Mouse (Mus musculus): ENCODE measurements at regions not wholly inside any gene's neighbourhood (a gene's known extent, or its start where the extent isn't known, plus 50 kb on each side); places are given as distances from the start of the nearest gene placed in this dataset.
"Not testable (repeated sequence)": the region's sequence is repeated elsewhere in the genome, so short reads cannot be mapped to it uniquely, and the experiment has no call there.

DNA sequence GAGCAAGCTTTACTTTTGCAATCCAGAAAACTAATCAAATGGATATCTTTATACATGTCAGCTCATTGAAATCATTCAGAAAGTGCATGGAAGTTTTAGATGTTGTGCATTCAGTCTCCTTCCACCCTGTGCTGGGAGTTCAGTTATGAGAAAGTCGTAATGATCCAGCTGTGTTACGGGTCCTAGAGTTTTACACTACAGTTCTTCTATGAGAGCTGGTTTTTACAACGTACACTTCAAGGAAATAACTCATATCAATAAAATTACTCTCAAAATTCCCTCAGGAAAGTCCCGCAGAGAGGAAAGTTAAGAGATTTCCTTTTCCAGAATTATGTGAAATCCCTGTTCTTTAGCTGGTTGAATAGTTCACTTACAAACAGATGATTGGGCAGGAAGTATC lies 418.1 kb upstream of the Slc10a2 start:
- no peak for ATAC-seq (ENCODE audit: low read depth)
- no peak overlapping the region for H3K4me2 ChIP-seq
- no peaks in the 10 kb centered on the region for H3K4me1 ChIP-seq (replicated peaks)
- H3K9ac ChIP-seq = no peak overlapping the region
- H3K27me3 ChIP-seq = no peaks in the 10 kb centered on the region
- H3K36me3 ChIP-seq = no peaks in the 10 kb centered on the region
- H3K27ac ChIP-seq (replicated peaks) = no peak overlapping the region
- H3K4me3 ChIP-seq = no peak overlapping the region
- H3K9me3 ChIP-seq = no peaks in the 10 kb centered on the region
- 80% methylated on average over 4 of the region's 4 CpGs for WGBS

DNA sequence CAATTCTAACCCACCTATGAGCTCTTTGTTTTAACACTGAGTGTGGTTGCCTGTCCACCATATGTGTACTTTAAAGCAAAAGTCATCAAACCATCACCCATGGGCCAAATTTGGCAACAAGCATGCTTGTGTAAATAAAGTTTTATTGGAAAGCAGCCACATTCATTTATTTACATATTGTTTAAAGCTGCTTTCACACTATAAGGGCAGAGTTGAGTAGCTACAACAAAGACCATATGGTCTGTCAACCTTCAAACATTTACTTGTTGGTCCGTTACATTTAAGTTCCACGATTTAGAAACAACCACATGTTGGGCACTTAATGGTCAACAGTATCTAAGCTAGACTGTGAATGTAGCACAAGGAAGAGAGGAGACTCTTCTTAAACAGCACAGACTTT lies 390.7 kb upstream of the Slc10a2 start:
- no peaks in the 10 kb centered on the region for H3K4me1 ChIP-seq (replicated peaks)
- no peak overlapping the region for H3K4me3 ChIP-seq
- no peaks in the 10 kb centered on the region for H3K27me3 ChIP-seq
- ATAC-seq (ENCODE audit: low read depth) = no peak
- 89% methylated on average over 2 of the region's 2 CpGs for WGBS
- no peak overlapping the region for H3K9ac ChIP-seq
- H3K4me2 ChIP-seq = no peak overlapping the region
- no peak overlapping the region for H3K27ac ChIP-seq (replicated peaks)
- no peaks in the 10 kb centered on the region for H3K9me3 ChIP-seq
- no peaks in the 10 kb centered on the region for H3K36me3 ChIP-seq

DNA sequence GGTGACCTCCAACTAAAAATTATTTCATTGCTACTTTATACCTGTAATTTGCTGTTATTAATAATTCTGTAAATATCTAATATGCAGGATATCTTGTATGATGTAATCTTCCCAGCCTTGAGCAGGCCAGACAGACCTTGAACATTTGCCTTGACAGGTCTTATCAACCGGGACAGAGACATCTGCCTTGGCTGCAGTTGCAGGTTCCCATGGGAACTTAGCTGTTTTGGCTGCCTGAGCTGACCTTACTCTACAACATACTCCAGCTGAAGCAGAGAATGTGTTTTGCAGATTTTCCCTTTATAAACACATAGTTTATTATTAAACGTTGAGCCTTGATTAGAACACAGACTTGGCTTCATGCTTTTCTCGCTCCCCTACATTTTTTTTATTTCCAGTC lies 385.3 kb upstream of the Slc10a2 start:
- no peak overlapping the region for H3K4me2 ChIP-seq
- no peak for ATAC-seq (ENCODE audit: low read depth)
- H3K36me3 ChIP-seq = no peaks in the 10 kb centered on the region
- H3K9ac ChIP-seq = no peak overlapping the region
- H3K9me3 ChIP-seq = no peaks in the 10 kb centered on the region
- no peaks in the 10 kb centered on the region for H3K27me3 ChIP-seq
- H3K4me3 ChIP-seq = no peak overlapping the region
- no peak overlapping the region for H3K27ac ChIP-seq (replicated peaks)
- H3K4me1 ChIP-seq (replicated peaks) = no peaks in the 10 kb centered on the region
- WGBS = 88% methylated on average over 3 of the region's 3 CpGs

DNA sequence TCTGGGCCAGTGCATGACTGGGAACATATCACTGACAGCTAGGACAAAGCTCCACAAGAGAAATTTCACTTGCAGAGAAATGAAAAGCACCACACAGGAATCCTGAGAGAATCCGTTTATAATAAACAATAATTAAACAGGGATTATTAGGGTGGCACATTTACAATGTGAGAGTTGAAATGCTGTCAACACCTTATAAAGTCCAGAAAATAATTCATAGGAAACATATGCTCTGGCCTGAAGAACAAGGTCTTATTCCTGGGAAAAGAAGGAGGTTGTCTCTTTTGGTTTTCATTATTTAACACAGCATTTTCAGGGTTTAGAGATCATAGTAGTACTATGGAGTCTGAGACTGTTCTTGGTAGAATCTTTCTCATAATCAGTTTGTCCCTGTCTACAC lies 377.8 kb upstream of the Slc10a2 start:
- Histone ChIP-seq H3K36me3 (no peaks in the 10 kb centered on the region), H3K4me2 (no peak overlapping the region), H3K9ac (no peak overlapping the region), H3K9me3 (no peaks in the 10 kb centered on the region), H3K27me3 (no peaks in the 10 kb centered on the region), H3K4me3 (no peak overlapping the region), H3K27ac (replicated peaks) (no peak overlapping the region), H3K4me1 (replicated peaks) (no peaks in the 10 kb centered on the region)
- 87% methylated on average over 1 of the region's 1 CpGs for WGBS
- no peak for ATAC-seq (ENCODE audit: low read depth)

DNA sequence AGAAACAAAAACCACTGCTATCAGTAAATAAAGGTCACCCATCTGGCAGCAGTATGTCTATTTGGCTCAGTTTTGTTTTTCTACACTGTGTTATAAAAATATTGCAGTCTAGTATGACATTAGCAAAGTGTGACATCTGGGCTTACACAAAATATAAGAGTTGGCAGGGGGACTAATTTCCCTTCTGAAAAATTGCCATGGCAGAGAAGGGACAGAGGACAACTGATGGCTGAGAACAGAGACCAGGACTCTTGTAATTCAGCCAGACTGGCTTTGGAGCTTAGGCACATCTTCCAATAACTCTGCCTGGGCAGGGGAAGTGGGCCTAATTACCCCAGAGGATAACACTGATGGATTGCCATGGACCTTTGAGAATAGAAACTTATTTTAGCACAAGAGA lies 367.8 kb upstream of the Slc10a2 start:
- H3K9ac ChIP-seq = no peak overlapping the region
- no peak overlapping the region for H3K4me2 ChIP-seq
- H3K4me1 ChIP-seq (replicated peaks) = no peaks in the 10 kb centered on the region
- ATAC-seq (ENCODE audit: low read depth) = no peak
- no peaks in the 10 kb centered on the region for H3K36me3 ChIP-seq
- no peaks in the 10 kb centered on the region for H3K27me3 ChIP-seq
- no peaks in the 10 kb centered on the region for H3K9me3 ChIP-seq
- H3K4me3 ChIP-seq = no peak overlapping the region
- no peak overlapping the region for H3K27ac ChIP-seq (replicated peaks)

DNA sequence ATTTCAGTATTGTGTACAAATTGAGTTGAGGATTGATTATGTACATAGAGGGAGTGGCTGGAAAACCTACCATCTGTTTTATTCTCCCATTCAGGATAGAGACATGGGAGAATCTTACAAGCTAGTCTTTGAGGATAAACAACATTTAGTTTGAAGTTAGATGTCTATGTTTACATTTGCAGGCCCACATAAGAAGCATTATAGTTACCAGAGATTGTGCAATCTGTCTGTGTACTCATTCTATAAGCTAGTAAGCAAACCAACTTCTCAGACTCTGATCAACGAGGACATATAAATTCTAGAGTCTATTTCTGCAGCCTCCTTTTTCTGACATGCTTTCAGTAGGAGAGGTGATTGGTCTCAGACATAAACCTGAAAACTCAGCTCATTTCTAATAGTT lies 367.4 kb upstream of the Slc10a2 start:
- WGBS = 87% methylated on average over 1 of the region's 1 CpGs
- Histone ChIP-seq H3K9me3 (no peaks in the 10 kb centered on the region), H3K27me3 (no peaks in the 10 kb centered on the region), H3K9ac (no peak overlapping the region), H3K4me3 (no peak overlapping the region), H3K36me3 (no peaks in the 10 kb centered on the region), H3K4me1 (replicated peaks) (no peaks in the 10 kb centered on the region), H3K27ac (replicated peaks) (no peak overlapping the region), H3K4me2 (no peak overlapping the region)
- ATAC-seq (ENCODE audit: low read depth) = no peak

DNA sequence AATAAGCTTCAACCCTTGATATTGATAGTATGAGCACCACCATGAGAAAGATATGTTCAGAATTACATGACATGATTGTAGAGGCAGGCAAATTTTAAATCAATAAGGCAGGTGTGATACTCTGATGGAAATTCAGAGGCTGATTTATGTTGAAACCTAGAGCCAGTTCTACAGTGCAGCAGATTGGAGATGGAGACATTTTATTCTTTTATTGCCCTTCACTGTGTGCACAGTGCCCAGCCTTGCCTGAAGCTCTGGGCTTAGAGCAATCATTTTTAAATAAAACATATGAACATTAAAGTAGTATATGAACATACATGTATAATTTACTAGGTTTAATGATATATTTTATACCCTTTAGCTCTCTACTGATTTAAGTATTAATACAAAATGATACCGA lies 352.5 kb upstream of the Slc10a2 start:
- no peak overlapping the region for H3K27ac ChIP-seq (replicated peaks)
- H3K9ac ChIP-seq = no peak overlapping the region
- no peaks in the 10 kb centered on the region for H3K36me3 ChIP-seq
- no peaks in the 10 kb centered on the region for H3K9me3 ChIP-seq
- ATAC-seq (ENCODE audit: low read depth) = no peak
- H3K4me1 ChIP-seq (replicated peaks) = no peaks in the 10 kb centered on the region
- H3K4me2 ChIP-seq = no peak overlapping the region
- 88% methylated on average over 1 of the region's 1 CpGs for WGBS
- no peak overlapping the region for H3K4me3 ChIP-seq
- no peaks in the 10 kb centered on the region for H3K27me3 ChIP-seq

DNA sequence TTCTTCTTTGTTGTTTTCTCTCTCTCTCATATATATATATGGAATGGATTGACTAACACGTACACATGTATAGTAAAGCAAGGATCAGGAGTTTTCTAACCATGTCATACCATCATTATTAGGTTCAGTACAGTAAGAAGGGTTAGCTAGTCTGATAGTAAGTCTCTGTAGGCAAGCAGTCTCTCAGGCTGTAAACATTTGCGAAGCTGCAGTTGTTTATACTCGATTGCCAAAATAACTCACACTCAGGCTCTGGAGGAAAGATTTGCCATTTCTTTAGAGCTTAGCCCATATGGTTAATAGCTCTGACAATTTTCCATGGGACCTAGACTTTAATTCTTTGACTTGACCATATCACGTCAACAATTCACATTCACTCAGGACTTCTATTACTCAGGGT lies 348.3 kb upstream of the Slc10a2 start:
- Histone ChIP-seq H3K4me1 (replicated peaks) (no peaks in the 10 kb centered on the region), H3K36me3 (no peaks in the 10 kb centered on the region), H3K9me3 (no peaks in the 10 kb centered on the region), H3K4me3 (no peak overlapping the region), H3K4me2 (no peak overlapping the region), H3K9ac (no peak overlapping the region), H3K27me3 (no peaks in the 10 kb centered on the region), H3K27ac (replicated peaks) (no peak overlapping the region)
- 91% methylated on average over 4 of the region's 4 CpGs for WGBS
- ATAC-seq (ENCODE audit: low read depth) = no peak

DNA sequence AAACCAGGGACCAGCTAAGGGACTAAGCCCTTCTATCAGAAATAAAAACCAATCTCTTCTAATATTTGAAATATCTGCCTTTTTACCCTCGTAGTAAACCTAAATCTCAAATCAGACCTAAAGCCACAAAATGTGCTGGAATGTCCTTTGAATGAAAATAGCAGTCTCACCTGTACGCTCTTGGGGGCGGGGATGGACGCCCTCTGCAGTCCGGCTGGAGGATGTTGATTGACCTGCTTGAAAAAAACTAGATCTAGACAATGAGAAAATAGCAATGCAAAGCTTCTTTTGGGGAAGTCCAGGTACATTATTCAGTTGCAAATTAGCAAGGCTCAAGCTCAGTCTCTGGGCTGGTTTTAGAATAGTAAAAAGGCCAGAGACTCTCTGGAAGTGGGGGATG lies 337.1 kb upstream of the Slc10a2 start:
- H3K27me3 ChIP-seq; H3K36me3 ChIP-seq; H3K4me2 ChIP-seq; H3K4me3 ChIP-seq; H3K4me1 ChIP-seq (replicated peaks); ATAC-seq (ENCODE audit: low read depth); H3K27ac ChIP-seq (replicated peaks); H3K9me3 ChIP-seq; H3K9ac ChIP-seq: not testable (repeated sequence)
- 90% methylated on average over 5 of the region's 5 CpGs for WGBS

DNA sequence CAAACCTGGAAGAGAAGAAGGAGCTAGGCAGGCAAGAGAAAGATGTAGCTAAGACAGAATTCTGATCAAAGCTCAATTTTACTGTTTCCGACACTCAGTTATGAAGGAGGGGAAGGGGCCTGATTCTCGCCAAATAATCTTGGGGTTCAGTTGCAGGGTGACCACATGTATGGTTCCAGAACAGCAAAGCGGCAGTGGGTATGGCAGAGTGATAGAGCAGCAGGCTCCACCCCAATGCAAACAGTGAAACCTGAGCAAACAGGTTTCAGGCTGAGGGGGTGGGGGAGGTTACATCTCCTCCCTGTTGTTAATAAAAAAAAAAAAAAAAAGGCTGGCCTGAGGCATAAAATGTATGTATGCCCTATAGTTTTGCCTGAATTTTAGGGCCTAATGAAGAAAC lies 335.3 kb upstream of the Slc10a2 start:
- H3K9ac ChIP-seq; H3K4me1 ChIP-seq (replicated peaks); H3K27ac ChIP-seq (replicated peaks); H3K27me3 ChIP-seq; H3K36me3 ChIP-seq; H3K4me2 ChIP-seq; H3K9me3 ChIP-seq; ATAC-seq (ENCODE audit: low read depth); H3K4me3 ChIP-seq: not testable (repeated sequence)
- WGBS = 96% methylated on average over 3 of the region's 3 CpGs

DNA sequence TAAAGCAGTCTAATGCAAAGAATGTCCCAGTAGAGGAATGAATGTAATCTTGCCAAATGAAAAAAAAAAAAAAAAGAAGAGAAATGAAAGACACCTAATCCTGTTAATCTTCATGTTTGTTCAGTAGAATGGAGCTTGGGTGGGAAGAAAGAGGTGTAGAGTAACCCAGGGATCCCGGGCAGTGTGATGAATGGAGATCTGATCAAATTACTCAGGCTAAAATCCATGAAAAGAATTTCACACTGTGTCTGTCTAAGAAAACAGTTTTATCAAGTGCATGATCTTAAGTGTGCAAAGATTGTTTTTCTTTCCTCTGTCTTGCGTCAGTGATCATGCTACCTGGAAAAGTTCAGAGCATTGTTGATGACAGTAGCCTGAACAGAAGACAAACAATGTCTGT lies 333.9 kb upstream of the Slc10a2 start:
- no peaks in the 10 kb centered on the region for H3K36me3 ChIP-seq
- H3K27me3 ChIP-seq = no peaks in the 10 kb centered on the region
- WGBS = 76% methylated on average over 2 of the region's 2 CpGs
- no peak overlapping the region for H3K9ac ChIP-seq
- no peak overlapping the region for H3K27ac ChIP-seq (replicated peaks)
- no peak for ATAC-seq (ENCODE audit: low read depth)
- no peaks in the 10 kb centered on the region for H3K4me1 ChIP-seq (replicated peaks)
- H3K9me3 ChIP-seq = no peaks in the 10 kb centered on the region; the same call in 1 of the 2 replicates
- no peak overlapping the region for H3K4me2 ChIP-seq
- H3K4me3 ChIP-seq = no peak overlapping the region

DNA sequence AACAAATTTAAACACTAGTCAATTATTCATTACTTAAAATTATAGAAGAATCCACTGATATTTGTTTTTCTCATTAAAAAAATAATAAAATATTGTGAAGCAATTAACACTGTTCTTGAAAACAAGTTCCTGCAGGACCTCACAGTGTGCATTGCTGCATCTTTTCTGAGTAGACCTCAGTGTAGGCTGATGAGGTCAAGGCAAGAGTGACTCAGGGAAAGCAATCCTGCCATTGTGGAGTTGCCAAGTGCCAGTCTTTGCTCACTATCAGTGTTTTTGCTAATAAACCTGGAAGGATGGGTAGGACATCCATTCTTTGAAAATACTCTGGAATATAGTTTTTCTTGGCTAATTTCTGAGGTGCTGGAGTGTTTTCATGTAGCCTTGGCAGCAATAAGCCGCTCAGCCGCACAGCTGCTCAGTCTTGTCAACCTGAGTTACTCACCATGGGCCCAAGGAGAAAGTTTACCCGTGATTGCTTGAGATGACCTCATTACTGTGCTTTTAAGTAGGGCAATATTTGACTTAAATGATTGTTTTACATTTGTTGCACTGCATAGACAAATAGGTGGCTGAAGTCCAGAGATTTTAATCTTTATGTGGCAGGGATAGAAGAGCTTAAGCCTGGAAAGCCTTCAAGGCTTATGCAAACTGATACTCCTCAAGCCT lies 323.3 kb upstream of the Slc10a2 start:
- no peaks in the 10 kb centered on the region for H3K27me3 ChIP-seq
- H3K9me3 ChIP-seq = no peaks in the 10 kb centered on the region
- no peak overlapping the region for H3K27ac ChIP-seq (replicated peaks)
- no peaks in the 10 kb centered on the region for H3K36me3 ChIP-seq
- H3K4me1 ChIP-seq (replicated peaks) = no peaks in the 10 kb centered on the region
- WGBS = 81% methylated on average over 3 of the region's 3 CpGs
- no peak for ATAC-seq (ENCODE audit: low read depth)
- H3K4me3 ChIP-seq = no peak overlapping the region
- no peak overlapping the region for H3K9ac ChIP-seq
- no peak overlapping the region for H3K4me2 ChIP-seq

DNA sequence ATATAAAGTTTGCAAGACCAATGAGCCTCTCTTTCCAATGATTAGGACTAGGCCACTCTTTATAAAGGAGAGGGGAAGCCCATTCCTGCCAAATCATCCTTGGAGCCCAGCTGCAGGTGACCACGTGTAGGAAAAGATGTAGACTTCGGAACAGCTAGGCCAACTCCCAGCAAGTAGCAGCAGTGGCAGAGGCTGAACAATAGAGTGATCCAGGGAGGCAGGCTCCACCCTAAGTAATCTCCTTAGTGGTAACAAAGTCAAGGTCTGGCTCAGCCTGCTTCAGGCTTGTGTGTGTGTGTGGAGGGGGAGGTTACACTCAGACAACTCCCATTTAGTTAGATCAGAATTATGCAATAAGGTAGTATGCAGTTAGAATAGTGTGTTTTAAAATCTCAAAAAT lies 311.7 kb upstream of the Slc10a2 start:
- H3K9ac ChIP-seq; H3K4me1 ChIP-seq (replicated peaks); H3K4me2 ChIP-seq; H3K27ac ChIP-seq (replicated peaks); H3K27me3 ChIP-seq; ATAC-seq (ENCODE audit: low read depth); H3K9me3 ChIP-seq; H3K4me3 ChIP-seq; H3K36me3 ChIP-seq: not testable (repeated sequence)
- WGBS = 47% methylated on average over 2 of the region's 2 CpGs

All from neural tube, embryonic 13.5 days (tissue).